Mouse (Mus musculus) E14TG2a.4 (cell line): ENCODE data around the gene Klhl5.

Source experiments
- H3K27me3 ChIP-seq: 2 replicates; pipeline ENCODE4 v1.6.1; 2014; ENCODE audit warnings: low read length, control low read depth; ENCODE audit not compliant: insufficient read depth
- H3K36me3 ChIP-seq: 2 replicates; pipeline ENCODE4 v1.6.1; 2014; ENCODE audit warnings: low read length, control low read depth; ENCODE audit not compliant: insufficient read depth
- H3K4me1 ChIP-seq: replicated peaks from 2 replicates; pipeline ENCODE4 v1.6.1; 2014; ENCODE audit warnings: low read depth, low read length, control low read depth
- H3K4me3 ChIP-seq: replicated peaks from 2 replicates; pipeline ENCODE4 v1.5.1; 2014; ENCODE audit warnings: mild to moderate bottlenecking, low read length
- H3K9me3 ChIP-seq: 2 replicates; pipeline ENCODE4 v1.6.1; 2014; ENCODE audit warnings: low read length, control low read depth
- CTCF ChIP-seq: conservative IDR thresholded peaks from 2 replicates; pipeline ENCODE4 v1.5.1; 2014; ENCODE audit warnings: low read length
- NANOG ChIP-seq: IDR thresholded peaks from 2 replicates; pipeline ENCODE4 v1.6.1; 2014; ENCODE audit warnings: borderline replicate concordance, low read length, mixed read lengths
- POU5F1 ChIP-seq: IDR thresholded peaks from 2 replicates; pipeline ENCODE4 v1.6.1; 2014; ENCODE audit warnings: low read length, borderline replicate concordance

The Klhl5 gene

GRCm38 (mm10) chr5:65145499-65146101 is 38.3 kb downstream of the Klhl5 start:
- Histone ChIP-seq H3K4me1 (peaks cover 8% of the 10 kb centered on the region), H3K4me3 (no peak overlapping the region), H3K9me3 (no peaks in the 10 kb centered on the region), H3K36me3 (no peaks in the 10 kb centered on the region), H3K27me3 (no peaks in the 10 kb centered on the region)
- TF ChIP-seq NANOG (no peak), POU5F1 (no peak), CTCF (no peak)

- H3K27me3 ChIP-seq, result no peaks in the 10 kb centered on the region
- peaks cover 8% of the 10 kb centered on the region for H3K4me1 ChIP-seq
- H3K9me3 ChIP-seq, result no peaks in the 10 kb centered on the region
- TF ChIP-seq NANOG (no peak), CTCF (no peak), POU5F1 (no peak)
- H3K36me3 ChIP-seq, result no peaks in the 10 kb centered on the region
- no peak overlapping the region for H3K4me3 ChIP-seq
Measured at GRCm38 (mm10) chr5:65146749-65147148, 39.4 kb downstream of the Klhl5 start.

DNA sequence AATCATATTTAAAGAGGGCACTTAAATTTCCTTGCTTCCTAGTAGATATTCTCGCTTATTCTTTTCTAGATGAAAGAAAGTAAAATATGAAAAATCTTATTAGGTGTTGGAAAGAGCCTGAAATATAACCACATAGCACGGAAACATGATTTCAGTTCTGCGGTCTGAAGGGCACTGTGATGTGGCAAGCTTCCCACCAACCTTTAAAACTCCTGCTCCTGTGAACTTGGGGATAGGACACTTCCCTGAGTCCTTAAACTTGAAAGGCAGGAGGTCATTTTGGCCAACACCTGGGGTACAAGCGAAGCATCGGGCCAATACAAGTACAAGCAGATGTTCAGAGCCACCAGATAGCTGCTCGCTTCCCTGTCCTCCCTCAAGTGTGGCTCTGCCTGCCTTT is 42.4 kb downstream of the Klhl5 start:
- Histone ChIP-seq H3K4me3 (no peak overlapping the region), H3K9me3 (no peaks in the 10 kb centered on the region), H3K4me1 (peaks cover 5% of the 10 kb centered on the region), H3K27me3 (no peaks in the 10 kb centered on the region), H3K36me3 (no peaks in the 10 kb centered on the region)
- TF ChIP-seq POU5F1 (no peak), CTCF (no peak), NANOG (no peak)

GRCm38 (mm10) chr5:65150376-65150955 is 43.1 kb downstream of the Klhl5 start:
- H3K27me3 ChIP-seq, result no peaks in the 10 kb centered on the region
- H3K4me1 ChIP-seq, result no peaks in the 10 kb centered on the region
- H3K9me3 ChIP-seq, result no peaks in the 10 kb centered on the region
- H3K36me3 ChIP-seq, result no peaks in the 10 kb centered on the region
- no peak for TF ChIP-seq POU5F1
- TF ChIP-seq NANOG, result no peak
- no peak for TF ChIP-seq CTCF
- H3K4me3 ChIP-seq, result no peak overlapping the region

GRCm38 (mm10) chr5:65151276-65151675 is 43.9 kb downstream of the Klhl5 start:
- TF ChIP-seq CTCF (no peak), POU5F1 (no peak), NANOG (no peak)
- peaks cover 2% of the 10 kb centered on the region; the same call in 1 of the 2 replicates for H3K27me3 ChIP-seq
- no peak overlapping the region for H3K4me3 ChIP-seq
- no peaks in the 10 kb centered on the region for H3K4me1 ChIP-seq
- no peaks in the 10 kb centered on the region for H3K36me3 ChIP-seq
- no peaks in the 10 kb centered on the region for H3K9me3 ChIP-seq

DNA sequence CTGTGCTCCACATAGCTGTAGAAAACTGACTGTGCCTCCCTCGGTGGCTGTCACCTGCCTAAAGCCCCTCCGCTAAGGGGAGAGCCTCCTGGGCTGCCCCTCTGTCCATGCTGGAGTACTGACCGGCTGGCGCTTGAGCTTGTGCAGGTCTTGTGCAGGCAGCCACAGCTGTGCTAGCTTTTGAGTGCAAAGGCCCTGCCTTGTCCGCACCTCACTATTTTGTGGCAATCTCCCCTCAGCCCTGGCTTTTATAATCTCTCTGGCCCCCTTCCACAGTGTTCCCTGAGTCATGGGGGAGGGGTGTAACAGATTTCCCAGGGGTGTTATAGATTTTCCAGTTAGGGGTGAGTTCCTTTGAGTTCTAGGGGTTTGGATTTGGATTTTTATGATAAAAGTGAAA is 44.4 kb downstream of the Klhl5 start:
- Histone ChIP-seq H3K27me3 (peaks cover 2% of the 10 kb centered on the region; the same call in 1 of the 2 replicates), H3K36me3 (no peaks in the 10 kb centered on the region), H3K4me3 (no peak overlapping the region), H3K9me3 (no peaks in the 10 kb centered on the region), H3K4me1 (no peaks in the 10 kb centered on the region)
- no peak for TF ChIP-seq CTCF
- no peak for TF ChIP-seq NANOG
- TF ChIP-seq POU5F1, result no peak

GRCm38 (mm10) chr5:65154287-65154686 is 46.9 kb downstream of the Klhl5 start:
- Histone ChIP-seq H3K4me1 (peaks cover 17% of the 10 kb centered on the region), H3K4me3 (no peak overlapping the region), H3K9me3 (no peaks in the 10 kb centered on the region), H3K36me3 (no peaks in the 10 kb centered on the region), H3K27me3 (peaks cover 2% of the 10 kb centered on the region; the same call in 1 of the 2 replicates)
- TF ChIP-seq CTCF (no peak), POU5F1 (no peak)

DNA sequence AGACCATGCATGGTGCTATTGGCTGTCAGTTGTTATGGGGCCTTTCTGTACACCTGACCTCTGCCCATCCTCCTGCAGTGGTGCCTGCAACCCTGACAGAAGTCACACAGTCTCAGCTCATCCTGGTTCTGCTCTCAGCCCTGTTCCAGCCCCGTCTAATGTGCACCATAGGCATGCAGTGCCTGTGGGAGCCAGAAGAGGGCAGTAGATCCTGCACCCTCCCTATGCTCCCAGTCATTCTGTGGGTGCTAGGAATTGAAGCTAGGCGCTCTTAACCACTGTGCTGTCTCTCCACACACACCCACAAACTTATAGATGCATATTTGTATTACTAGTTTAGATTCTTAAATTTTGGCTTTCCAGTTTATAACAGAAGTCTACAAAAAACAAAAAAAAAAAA is 49.5 kb downstream of the Klhl5 start:
- Histone ChIP-seq H3K4me3 (no peak overlapping the region), H3K4me1 (peaks cover 17% of the 10 kb centered on the region), H3K9me3 (no peaks in the 10 kb centered on the region), H3K36me3 (no peaks in the 10 kb centered on the region), H3K27me3 (peaks cover 2% of the 10 kb centered on the region; the same call in 1 of the 2 replicates)
- peak; percentile 97 for TF ChIP-seq CTCF
- no peak for TF ChIP-seq POU5F1
- TF ChIP-seq NANOG, result no peak
